Mouse (Mus musculus) left cerebral cortex, postnatal 10 days (tissue): ENCODE results near the gene Olfr1056. TPM values are rescaled to one million over a fixed set of nuclear protein-coding genes. Genes with fewer than 3 reads are reported as not detected.
"Not testable (repeated sequence)": the region's sequence is repeated elsewhere in the genome, so short reads cannot be mapped to it uniquely, and the experiment has no call there.

ENCODE experiments used
- DNase-seq, 2 experiments: peaks; one replicate each; pipeline ENCODE4 v3.0.0; 2021 to 2022; ENCODE audit warnings: low spot score in 2 of 2, mixed read lengths in 1 of 2; ENCODE audit errors: extremely low spot score in 1 of 2
- intact Hi-C: fragments of 180-260 bp; cut with DNase I; formaldehyde crosslinking; loops from one replicate; pipeline ENCODE4 v1.15.1; 2025
- total RNA-seq, 2 experiments: library from RNA; stranded (reverse); gene quantifications; 2 replicates each; pipeline ENCODE4 v1.2.3; 2021

Gene Olfr1056
- not detected for total RNA-seq

DNA sequence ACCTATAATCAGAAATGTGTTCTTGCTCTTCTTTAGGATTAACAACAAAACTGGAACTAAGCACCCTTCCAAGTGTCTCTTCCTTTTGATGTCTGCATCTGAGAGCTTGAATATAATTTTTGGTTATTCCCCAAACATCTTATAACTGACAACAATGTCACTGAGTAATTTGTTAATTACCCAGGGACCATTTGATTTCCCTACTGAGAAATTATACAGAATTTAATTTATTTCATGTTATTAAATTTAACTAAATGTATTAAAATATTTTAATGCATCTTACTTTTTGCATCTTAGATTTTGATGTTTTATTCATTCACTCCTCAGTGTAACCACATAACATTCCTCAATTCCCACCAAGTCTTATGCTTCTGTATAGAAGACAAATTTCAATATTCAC, at the start of gene Olfr1056:
Gene Olfr1056 (minus strand): TSS at position 101 of the 400 bp plus-strand sequence.
- DNase-seq: no peak
- intact Hi-C loops: no loop called here

DNA sequence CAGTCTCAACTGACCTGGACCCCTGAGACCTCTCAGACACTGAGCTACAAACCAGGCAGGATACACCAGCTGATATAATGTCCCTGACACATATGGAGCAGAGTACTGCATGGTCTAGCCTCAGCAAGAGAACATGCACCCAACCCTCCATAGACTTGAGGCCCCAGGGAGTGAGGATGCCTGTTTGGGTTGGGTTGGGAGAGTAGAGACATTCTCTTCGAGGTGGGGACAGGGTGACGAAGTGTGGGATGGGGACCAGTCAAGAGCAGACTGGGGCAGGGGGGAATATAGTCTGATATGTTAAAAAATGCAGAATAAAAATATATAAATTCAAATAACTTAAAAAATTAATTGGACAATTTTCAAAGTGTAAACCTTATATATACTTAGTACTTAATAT, 32.8 kb upstream of the Olfr1056 start:
- no peak for DNase-seq
- intact Hi-C loops: no loop called here

DNA sequence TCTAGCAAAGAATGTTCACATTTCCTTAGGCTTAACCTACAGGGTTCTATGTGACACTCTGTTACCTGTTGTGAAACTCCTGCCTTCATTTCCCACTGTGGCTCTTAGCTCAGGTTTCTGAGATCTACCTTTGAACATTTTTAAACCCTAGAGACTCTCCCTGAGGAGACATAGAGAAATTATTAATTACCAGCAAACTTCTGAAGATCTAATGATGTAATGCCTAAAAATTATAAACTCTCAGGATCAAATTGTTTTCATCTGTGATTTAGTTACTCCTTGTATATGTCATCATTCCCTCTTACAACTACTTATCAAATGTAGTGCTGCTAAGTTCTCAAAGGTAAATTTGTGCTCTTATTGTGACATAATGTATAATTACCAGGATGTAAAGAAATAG, 26.2 kb upstream of the Olfr1056 start, which contains the start of gene Olfr1058:
Gene Olfr1058 (minus strand): TSS at position 101 of the 400 bp plus-strand sequence.
- DNase-seq, intact Hi-C loops: not testable (repeated sequence)

DNA sequence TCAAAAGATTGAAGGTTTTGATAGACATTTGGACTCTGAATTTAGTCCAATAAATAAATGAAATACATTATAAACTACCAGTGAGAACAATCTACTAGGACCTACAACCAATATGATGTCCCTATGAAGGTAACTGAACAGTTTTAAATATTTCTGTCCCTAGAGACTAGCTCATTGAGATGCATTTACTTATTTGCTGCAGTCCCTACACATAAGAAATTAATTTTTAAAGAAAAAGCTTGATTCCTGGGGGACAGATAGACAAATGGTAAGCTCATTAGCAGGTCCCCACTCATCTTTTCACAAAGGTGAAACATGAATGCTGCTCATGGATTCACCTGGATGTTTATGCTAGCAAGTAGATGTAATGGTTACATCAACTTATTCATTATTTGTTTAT, 16.0 kb upstream of the Olfr1056 start, which contains the start of gene Olfr1057:
Gene Olfr1057 (minus strand): TSS at position 101 of the 400 bp plus-strand sequence.
- intact Hi-C loops: no loop called here
- no peak for DNase-seq

DNA sequence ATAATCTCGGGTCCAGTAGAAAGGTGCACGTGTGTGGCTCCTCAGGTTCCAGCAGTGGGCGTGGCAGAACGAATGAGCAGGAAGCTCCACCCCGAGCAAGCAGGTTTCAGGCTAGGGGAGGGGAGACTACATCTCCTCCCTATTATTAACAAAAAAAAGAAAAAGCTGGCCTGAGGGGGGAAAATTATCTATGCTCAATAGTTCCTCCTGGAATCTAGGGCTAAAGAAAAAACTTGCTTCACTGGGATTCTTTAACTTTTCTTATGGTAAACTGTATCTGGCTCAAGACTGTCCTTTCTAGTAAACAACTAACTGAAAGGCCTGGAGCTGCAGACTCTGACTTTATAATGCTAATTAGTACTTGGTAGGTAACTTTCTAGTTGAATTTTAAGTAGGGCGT, 4.1 kb upstream of the Olfr1056 start:
- intact Hi-C loops, DNase-seq: not testable (repeated sequence)

DNA sequence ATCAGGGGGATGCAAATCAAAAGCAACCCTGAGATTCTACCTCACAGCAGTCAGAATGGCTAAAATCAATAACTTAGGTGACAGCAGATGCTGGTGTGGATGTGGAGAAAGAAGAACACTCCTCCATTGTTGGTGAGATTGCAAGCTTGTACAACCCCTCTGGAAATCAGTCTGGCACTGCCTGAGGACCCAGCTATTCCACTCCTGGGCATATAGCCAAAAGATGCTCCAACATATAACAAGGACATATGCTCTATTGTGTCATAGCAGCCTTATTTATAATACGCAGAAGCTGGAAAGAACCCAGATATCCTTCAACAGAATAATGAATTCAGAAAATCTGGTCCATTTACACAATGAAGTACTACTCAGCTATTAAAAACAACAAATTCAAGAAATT, 10.5 kb downstream of the Olfr1056 start:
- intact Hi-C loops, DNase-seq: not testable (repeated sequence)

DNA sequence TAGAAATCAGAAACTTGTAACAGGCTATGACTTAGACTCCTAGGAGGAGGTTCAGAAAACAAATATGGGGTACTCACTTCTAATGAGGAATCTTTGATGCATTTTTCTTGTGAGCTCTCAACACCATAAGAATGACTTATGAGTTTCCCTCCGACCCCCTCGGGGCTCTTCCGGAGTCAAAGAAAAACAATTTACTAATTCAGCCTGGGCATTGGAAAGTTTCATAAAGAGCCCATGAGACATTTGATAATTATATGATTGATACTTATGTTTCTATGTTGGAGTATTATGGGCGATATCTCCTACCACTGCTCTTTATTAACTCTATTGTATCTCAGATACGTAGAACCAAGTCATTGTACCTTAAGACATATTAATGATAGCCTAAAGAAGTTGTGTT, 12.1 kb downstream of the Olfr1056 start, which contains the start of gene Olfr1055:
Gene Olfr1055 (minus strand): TSS at position 101 of the 400 bp plus-strand sequence.
- intact Hi-C loops: no loop called here
- no peak for DNase-seq

DNA sequence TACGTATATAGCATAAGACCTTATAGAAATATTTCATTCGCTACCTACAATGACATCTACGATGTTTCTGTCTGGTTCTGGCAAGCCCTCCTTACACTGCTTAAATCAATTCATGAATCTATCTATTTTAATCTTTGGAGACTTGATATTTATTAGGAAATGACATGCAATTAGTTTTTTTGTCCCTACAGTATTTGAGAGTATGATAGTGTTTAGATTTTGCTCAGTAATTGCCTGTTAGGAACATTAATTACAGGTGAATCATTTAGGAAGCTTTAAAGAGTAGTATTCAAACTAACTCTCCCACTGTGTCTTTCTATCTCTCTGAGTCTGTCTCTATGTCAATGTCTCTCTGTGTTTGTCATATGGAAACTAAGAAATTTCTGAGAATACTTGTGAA, 26.9 kb downstream of the Olfr1056 start, which contains the start of gene Olfr1054:
Gene Olfr1054 (minus strand): TSS at position 101 of the 400 bp plus-strand sequence.
- intact Hi-C loops: no loop called here
- no peak for DNase-seq

DNA sequence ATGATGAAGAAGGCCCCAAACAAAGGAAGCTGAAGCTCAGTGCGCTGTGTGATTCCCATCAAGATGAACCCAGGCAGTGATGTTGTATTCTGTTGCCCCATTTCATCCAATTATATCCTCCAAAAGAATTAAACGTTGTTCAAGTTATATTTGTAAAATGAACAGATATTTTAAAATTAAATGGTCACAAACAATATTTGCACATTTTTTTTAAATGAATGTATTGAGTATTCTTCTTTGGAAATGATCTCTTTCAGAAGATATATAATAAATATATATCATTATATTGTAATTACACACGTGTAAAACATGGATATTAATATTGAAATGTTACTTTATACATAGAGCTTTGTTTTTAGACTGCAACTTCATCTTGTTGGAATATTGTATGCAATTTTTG, 47.1 kb downstream of the Olfr1056 start, which contains the start of gene Olfr1053:
Gene Olfr1053 (minus strand): TSS at position 101 of the 400 bp plus-strand sequence.
- intact Hi-C loops: no loop called here
- DNase-seq: no peak

Other genes starting within 250 kb of the Olfr1056 start
- not detected for gene Olfr1039, start 226.5 kb downstream of the Olfr1056 start, total RNA-seq
- not detected for gene Olfr1040, start 215.7 kb downstream of the Olfr1056 start, total RNA-seq
- gene Olfr1042, start 200.6 kb downstream of the Olfr1056 start, total RNA-seq: not detected
- gene Olfr1043, start 194.9 kb downstream of the Olfr1056 start, total RNA-seq: not detected
- not detected for gene Olfr1044, start 184.6 kb downstream of the Olfr1056 start, total RNA-seq
- not detected for gene Olfr52, start 176.8 kb downstream of the Olfr1056 start, total RNA-seq
- gene Olfr1045, start 159.5 kb downstream of the Olfr1056 start, total RNA-seq: not detected
- gene Olfr1046, start 143.2 kb downstream of the Olfr1056 start, total RNA-seq: not detected
- gene Olfr1047, start 131.1 kb downstream of the Olfr1056 start, total RNA-seq: not detected
- not detected for gene Olfr1048, start 122.2 kb downstream of the Olfr1056 start, total RNA-seq
- not detected for gene Olfr1049, start 104.1 kb downstream of the Olfr1056 start, total RNA-seq
- gene Olfr1051, start 83.4 kb downstream of the Olfr1056 start, total RNA-seq: not detected
- not detected for gene Olfr1052, start 70.0 kb downstream of the Olfr1056 start, total RNA-seq
- not detected for gene Olfr1053, start 47.2 kb downstream of the Olfr1056 start, total RNA-seq
- gene Olfr1054, start 27.0 kb downstream of the Olfr1056 start, total RNA-seq: not detected
- gene Olfr1055, start 12.2 kb downstream of the Olfr1056 start, total RNA-seq: not detected
- gene Olfr1057, start 15.9 kb upstream of the Olfr1056 start, total RNA-seq: not detected
- gene Olfr1058, start 26.1 kb upstream of the Olfr1056 start, total RNA-seq: not detected
- not detected for gene Olfr1061, start 51.6 kb upstream of the Olfr1056 start, total RNA-seq
- gene Olfr1062, start 64.3 kb upstream of the Olfr1056 start, total RNA-seq: not detected
- not detected for gene Olfr1065, start 88.1 kb upstream of the Olfr1056 start, total RNA-seq
- gene Olfr1066, start 93.8 kb upstream of the Olfr1056 start, total RNA-seq: not detected
- not detected for gene Olfr228, start 124.9 kb upstream of the Olfr1056 start, total RNA-seq
- not detected for gene Olfr1076, start 146.0 kb upstream of the Olfr1056 start, total RNA-seq
- gene Olfr1079, start 180.0 kb upstream of the Olfr1056 start, total RNA-seq: not detected
- not detected for gene Olfr1080, start 195.8 kb upstream of the Olfr1056 start, total RNA-seq
- gene Olfr1082, start 236.5 kb upstream of the Olfr1056 start, total RNA-seq: not detected